Mouse (Mus musculus): ENCODE data around the gene Rps16. TPM values are rescaled to one million over a fixed set of nuclear protein-coding genes. Genes with fewer than 3 reads are reported as not detected.

Gene Rps16
- total and polyA plus RNA-seq, 2 experiments: 110 to 577 TPM

- Histone ChIP-seq H3K27me3 (ENCODE audit: control insufficient read depth, insufficient read depth, low read length) (no peaks in the 10 kb centered on the region), H3K79me2 (ENCODE audit: control insufficient read depth, insufficient read depth, low read length) (no peaks in the 10 kb centered on the region), H3K4me1 (ENCODE audit: control insufficient read depth, insufficient read depth, low read length) (peaks cover 19% of the 10 kb centered on the region), H3K27ac (replicated peaks; ENCODE audit: insufficient read depth, low read depth, low read length) (0 out of 2 replicates have a peak overlapping the region, but pooled peaks have one; percentile 46), H3K9ac (ENCODE audit: low read depth, low read length) (no peak overlapping the region), H3K36me3 (ENCODE audit: control insufficient read depth, insufficient read depth, low read length) (peaks cover 8% of the 10 kb centered on the region; the same call in 1 of the 2 replicates), H3K4me3 (ENCODE audit: insufficient read depth, low read depth, low read length) (no peak overlapping the region)
- WGBS: 81% methylated on average over 7 of the region's 7 CpGs
- no peak for DNase-seq (ENCODE audit: extremely low read depth, low read depth, low spot score)
- TF ChIP-seq CTCF (IDR thresholded peaks at IDR 0.05; ENCODE audit: low read depth, low read length) (no peak), POLR2A (IDR thresholded peaks at IDR 0.05; ENCODE audit: extremely low read depth, insufficient read depth, low read length) (no peak)
Observed at GRCm38 (mm10) chr7:28358431-28358830, 8.0 kb downstream of the Rps16 start.

GRCm38 (mm10) chr7:28359854-28360253, 9.4 kb downstream of the Rps16 start:
- Histone ChIP-seq H3K27me3 (ENCODE audit: control insufficient read depth, insufficient read depth, low read length) (no peaks in the 10 kb centered on the region), H3K9ac (ENCODE audit: low read depth, low read length) (no peak overlapping the region), H3K36me3 (ENCODE audit: control insufficient read depth, insufficient read depth, low read length) (peaks cover 2% of the 10 kb centered on the region; the same call in 1 of the 2 replicates), H3K4me1 (ENCODE audit: control insufficient read depth, insufficient read depth, low read length) (peaks cover 13% of the 10 kb centered on the region), H3K27ac (replicated peaks; ENCODE audit: insufficient read depth, low read depth, low read length) (no peak overlapping the region), H3K79me2 (ENCODE audit: control insufficient read depth, insufficient read depth, low read length) (no peaks in the 10 kb centered on the region), H3K4me3 (ENCODE audit: insufficient read depth, low read depth, low read length) (no peak overlapping the region)
- no peak for DNase-seq (ENCODE audit: extremely low read depth, low read depth, low spot score)
- 88% methylated on average over 10 of the region's 10 CpGs for WGBS
- no peak for TF ChIP-seq POLR2A (IDR thresholded peaks at IDR 0.05; ENCODE audit: extremely low read depth, insufficient read depth, low read length)
- no peak for TF ChIP-seq CTCF (IDR thresholded peaks at IDR 0.05; ENCODE audit: low read depth, low read length)

GRCm38 (mm10) chr7:28360291-28360690, 9.8 kb downstream of the Rps16 start:
- H3K4me3 ChIP-seq (ENCODE audit: insufficient read depth, low read depth, low read length): no peak overlapping the region
- no peak overlapping the region for H3K27ac ChIP-seq (replicated peaks; ENCODE audit: insufficient read depth, low read depth, low read length)
- peaks cover 13% of the 10 kb centered on the region for H3K4me1 ChIP-seq (ENCODE audit: control insufficient read depth, insufficient read depth, low read length)
- no peaks in the 10 kb centered on the region for H3K79me2 ChIP-seq (ENCODE audit: control insufficient read depth, insufficient read depth, low read length)
- TF ChIP-seq CTCF (IDR thresholded peaks at IDR 0.05; ENCODE audit: low read depth, low read length): no peak
- TF ChIP-seq POLR2A (IDR thresholded peaks at IDR 0.05; ENCODE audit: extremely low read depth, insufficient read depth, low read length): no peak
- 88% methylated on average over 6 of the region's 6 CpGs for WGBS
- peaks cover 2% of the 10 kb centered on the region; the same call in 1 of the 2 replicates for H3K36me3 ChIP-seq (ENCODE audit: control insufficient read depth, insufficient read depth, low read length)
- H3K9ac ChIP-seq (ENCODE audit: low read depth, low read length): no peak overlapping the region
- no peak for DNase-seq (ENCODE audit: extremely low read depth, low read depth, low spot score)
- H3K27me3 ChIP-seq (ENCODE audit: control insufficient read depth, insufficient read depth, low read length): no peaks in the 10 kb centered on the region

GRCm38 (mm10) chr7:28361647-28362341, 11.3 kb downstream of the Rps16 start:
- no peak overlapping the region for H3K9ac ChIP-seq (ENCODE audit: low read depth, low read length)
- H3K27ac ChIP-seq (replicated peaks; ENCODE audit: insufficient read depth, low read depth, low read length): no peak overlapping the region
- peaks cover 13% of the 10 kb centered on the region for H3K4me1 ChIP-seq (ENCODE audit: control insufficient read depth, insufficient read depth, low read length)
- H3K36me3 ChIP-seq (ENCODE audit: control insufficient read depth, insufficient read depth, low read length): peaks cover 2% of the 10 kb centered on the region; the same call in 1 of the 2 replicates
- H3K4me3 ChIP-seq (ENCODE audit: insufficient read depth, low read depth, low read length): no peak overlapping the region
- WGBS: 89% methylated on average over 20 of the region's 20 CpGs
- TF ChIP-seq POLR2A (IDR thresholded peaks at IDR 0.05; ENCODE audit: extremely low read depth, insufficient read depth, low read length) (no peak), CTCF (IDR thresholded peaks at IDR 0.05; ENCODE audit: low read depth, low read length) (no peak)
- DNase-seq (ENCODE audit: extremely low read depth, low read depth, low spot score): no peak
- H3K27me3 ChIP-seq (ENCODE audit: control insufficient read depth, insufficient read depth, low read length): no peaks in the 10 kb centered on the region
- H3K79me2 ChIP-seq (ENCODE audit: control insufficient read depth, insufficient read depth, low read length): no peaks in the 10 kb centered on the region

GRCm38 (mm10) chr7:28362441-28363060, 12.1 kb downstream of the Rps16 start:
- Histone ChIP-seq H3K36me3 (ENCODE audit: control insufficient read depth, insufficient read depth, low read length) (peaks cover 2% of the 10 kb centered on the region; the same call in 1 of the 2 replicates), H3K4me3 (ENCODE audit: insufficient read depth, low read depth, low read length) (no peak overlapping the region), H3K79me2 (ENCODE audit: control insufficient read depth, insufficient read depth, low read length) (no peaks in the 10 kb centered on the region), H3K4me1 (ENCODE audit: control insufficient read depth, insufficient read depth, low read length) (peaks cover 11% of the 10 kb centered on the region), H3K9ac (ENCODE audit: low read depth, low read length) (no peak overlapping the region), H3K27me3 (ENCODE audit: control insufficient read depth, insufficient read depth, low read length) (no peaks in the 10 kb centered on the region), H3K27ac (replicated peaks; ENCODE audit: insufficient read depth, low read depth, low read length) (no peak overlapping the region)
- no peak for DNase-seq (ENCODE audit: extremely low read depth, low read depth, low spot score)
- TF ChIP-seq CTCF (IDR thresholded peaks at IDR 0.05; ENCODE audit: low read depth, low read length) (no peak), POLR2A (IDR thresholded peaks at IDR 0.05; ENCODE audit: extremely low read depth, insufficient read depth, low read length) (no peak)
- 89% methylated on average over 16 of the region's 16 CpGs for WGBS

All from liver, adult 2 months (tissue).